Mouse (Mus musculus) forebrain, embryonic 12.5 days (tissue): ENCODE measurements around the gene Zfp704. TPM values are rescaled to one million over a fixed set of nuclear protein-coding genes. Genes with fewer than 3 reads are reported as not detected.

Experiments
- ATAC-seq: fragments of 200-750 bp; cut with Nextera tagmentation; 2 replicates; pipeline ENCODE4 v1.8.0; 2017; ENCODE audit warnings: moderate TSS enrichment; ENCODE audit not compliant: low FRiP score
- H3K27ac ChIP-seq: fragments of 300-500 bp; sonication (generic); 2 replicates; pipeline ENCODE4 v1.5.1; 2016; ENCODE audit warnings: mild to moderate bottlenecking
- H3K27me3 ChIP-seq: fragments of 300-500 bp; sonication (generic); 2 replicates; pipeline ENCODE4 v1.6.1; 2016; ENCODE audit warnings: mild to moderate bottlenecking
- H3K36me3 ChIP-seq: fragments of 300-500 bp; sonication (generic); replicated peaks from 2 replicates; pipeline ENCODE4 v1.6.1; 2016; ENCODE audit warnings: mild to moderate bottlenecking
- H3K4me1 ChIP-seq: fragments of 300-500 bp; sonication (generic); 2 replicates; pipeline ENCODE4 v1.6.1; 2016
- H3K4me2 ChIP-seq: fragments of 300-500 bp; sonication (generic); 2 replicates; pipeline ENCODE4 v1.6.1; 2016; ENCODE audit warnings: mild to moderate bottlenecking, moderate library complexity
- H3K4me3 ChIP-seq: fragments of 300-500 bp; sonication (generic); replicated peaks from 2 replicates; pipeline ENCODE4 v1.5.1; 2016; ENCODE audit warnings: mild to moderate bottlenecking
- H3K9ac ChIP-seq: fragments of 300-500 bp; sonication (generic); 2 replicates; pipeline ENCODE4 v1.6.1; 2016; ENCODE audit warnings: mild to moderate bottlenecking
- H3K9me3 ChIP-seq: fragments of 300-500 bp; sonication (generic); 2 replicates; pipeline ENCODE4 v1.6.1; 2016
- WGBS: fragments of 180-500 bp; shearing (Covaris S2); methylation state at CpG from one replicate; pipeline ENCODE4 v1.1.7; 2016; 5-methylcytosine and 5-hydroxymethylcytosine counted together
- polyA plus RNA-seq: library from polyadenylated mRNA; unstranded; fragments of >200 nt; fragmentation: Nextera tagmentation; extraction: Ambion mirVana; gene quantifications from 2 replicates; pipeline ENCODE4 v1.2.1, GENCODE M21; 2016

The Zfp704 gene
- polyA plus RNA-seq, 1 experiment from 2014 or later, result 10.0 TPM

GRCm38 (mm10) chr3:9610426-9610825, 541 bp upstream of the Zfp704 start:
- ATAC-seq, result no peak; the same call in 1 of the 2 replicates

GRCm38 (mm10) chr3:9608906-9609580, 842 bp downstream of the Zfp704 start:
- H3K36me3 ChIP-seq, result no peaks in the 10 kb centered on the region
- H3K27me3 ChIP-seq, result peaks cover 15% of the 10 kb centered on the region
- H3K4me2 ChIP-seq, result peak overlapping the region; percentile 85
- WGBS, result under 1% methylated on average over 91 of the region's 94 CpGs
- peak overlapping the region; percentile 93 for H3K9ac ChIP-seq
- H3K4me3 ChIP-seq, result peak overlapping the region; percentile 84
- H3K27ac ChIP-seq, result peak overlapping the region; percentile 96
- H3K9me3 ChIP-seq, result no peaks in the 10 kb centered on the region
- ATAC-seq, result peak; percentile 52
- H3K4me1 ChIP-seq, result peaks cover 23% of the 10 kb centered on the region

More at GRCm38 (mm10) chr3:9610426-9610825, 541 bp upstream of the Zfp704 start:
- Histone ChIP-seq H3K4me1 (peaks cover 22% of the 10 kb centered on the region), H3K27me3 (peaks cover 15% of the 10 kb centered on the region), H3K9me3 (no peaks in the 10 kb centered on the region), H3K4me2 (peak overlapping the region; percentile 85), H3K27ac (peak overlapping the region; percentile 96; the same call in 1 of the 2 replicates), H3K36me3 (no peaks in the 10 kb centered on the region), H3K9ac (0 out of 2 replicates have a peak overlapping the region, but pooled peaks have one; percentile 93), H3K4me3 (peak overlapping the region; percentile 84; the same call in 1 of the 2 replicates)
- 88% methylated on average over 2 of the region's 2 CpGs for WGBS

- peak; percentile 21; the same call in 1 of the 2 replicates for ATAC-seq
- Histone ChIP-seq H3K4me2 (peak overlapping the region; percentile 85), H3K36me3 (no peaks in the 10 kb centered on the region), H3K27ac (peak overlapping the region; percentile 96), H3K9me3 (no peaks in the 10 kb centered on the region), H3K4me3 (peak overlapping the region; percentile 84), H3K27me3 (peaks cover 15% of the 10 kb centered on the region), H3K9ac (peak overlapping the region; percentile 93), H3K4me1 (peaks cover 23% of the 10 kb centered on the region)
- under 1% methylated on average over 16 of the region's 16 CpGs for WGBS
These were observed 1.4 kb downstream of the Zfp704 start for GRCm38 (mm10) chr3:9608441-9608905.

- peak overlapping the region; percentile 85 for H3K4me2 ChIP-seq
- H3K9ac ChIP-seq, result no peak overlapping the region
- H3K4me3 ChIP-seq, result peak overlapping the region; percentile 84
- ATAC-seq, result no peak
- peaks cover 23% of the 10 kb centered on the region for H3K4me1 ChIP-seq
- no peak overlapping the region for H3K27ac ChIP-seq
- H3K9me3 ChIP-seq, result no peaks in the 10 kb centered on the region
- H3K36me3 ChIP-seq, result no peaks in the 10 kb centered on the region
- WGBS, result 29% methylated on average over 5 of the region's 5 CpGs
- H3K27me3 ChIP-seq, result peaks cover 14% of the 10 kb centered on the region
These were observed 2.2 kb downstream of the Zfp704 start for GRCm38 (mm10) chr3:9607686-9608085.

GRCm38 (mm10) chr3:9605784-9606706, 3.8 kb downstream of the Zfp704 start:
- H3K27me3 ChIP-seq, result 0 out of 2 replicates have a peak, but pooled peaks cover 3% of the 10 kb centered on the region
- no peaks in the 10 kb centered on the region for H3K9me3 ChIP-seq
- H3K36me3 ChIP-seq, result no peaks in the 10 kb centered on the region
- H3K4me2 ChIP-seq, result no peak overlapping the region
- no peak overlapping the region for H3K27ac ChIP-seq
- H3K9ac ChIP-seq, result no peak overlapping the region
- WGBS, result 26% methylated on average over 11 of the region's 11 CpGs
- H3K4me3 ChIP-seq, result no peak overlapping the region
- ATAC-seq, result no peak
- peaks cover 23% of the 10 kb centered on the region for H3K4me1 ChIP-seq

GRCm38 (mm10) chr3:9604941-9605340, 4.9 kb downstream of the Zfp704 start:
- no peak overlapping the region for H3K4me2 ChIP-seq
- no peak overlapping the region for H3K9ac ChIP-seq
- H3K4me3 ChIP-seq, result no peak overlapping the region
- ATAC-seq, result no peak
- WGBS, result 87% methylated on average over 7 of the region's 7 CpGs
- H3K9me3 ChIP-seq, result no peaks in the 10 kb centered on the region
- no peaks in the 10 kb centered on the region for H3K36me3 ChIP-seq
- H3K27me3 ChIP-seq, result 0 out of 2 replicates have a peak, but pooled peaks cover 3% of the 10 kb centered on the region
- peaks cover 19% of the 10 kb centered on the region for H3K4me1 ChIP-seq
- H3K27ac ChIP-seq, result no peak overlapping the region

- H3K4me1 ChIP-seq, result peaks cover 24% of the 10 kb centered on the region
- H3K4me2 ChIP-seq, result no peak overlapping the region
- no peaks in the 10 kb centered on the region for H3K36me3 ChIP-seq
- 0 out of 2 replicates have a peak, but pooled peaks cover 3% of the 10 kb centered on the region for H3K27me3 ChIP-seq
- no peak for ATAC-seq
- 92% methylated on average over 4 of the region's 4 CpGs for WGBS
- H3K9me3 ChIP-seq, result no peaks in the 10 kb centered on the region
- H3K4me3 ChIP-seq, result no peak overlapping the region
- H3K9ac ChIP-seq, result no peak overlapping the region
- no peak overlapping the region for H3K27ac ChIP-seq
These were observed 6.0 kb downstream of the Zfp704 start for GRCm38 (mm10) chr3:9603866-9604265.

GRCm38 (mm10) chr3:9600577-9600976, 9.3 kb downstream of the Zfp704 start:
- H3K9me3 ChIP-seq, result no peaks in the 10 kb centered on the region
- no peak overlapping the region for H3K4me2 ChIP-seq
- WGBS, result 78% methylated on average over 6 of the region's 6 CpGs
- H3K4me1 ChIP-seq, result peaks cover 9% of the 10 kb centered on the region
- no peak overlapping the region for H3K9ac ChIP-seq
- H3K36me3 ChIP-seq, result no peaks in the 10 kb centered on the region
- H3K27ac ChIP-seq, result no peak overlapping the region
- no peak for ATAC-seq
- no peak overlapping the region for H3K4me3 ChIP-seq
- H3K27me3 ChIP-seq, result no peaks in the 10 kb centered on the region

GRCm38 (mm10) chr3:9599738-9600410, 10.0 kb downstream of the Zfp704 start:
- Histone ChIP-seq H3K4me1 (peaks cover 6% of the 10 kb centered on the region), H3K4me3 (no peak overlapping the region), H3K9ac (no peak overlapping the region), H3K36me3 (no peaks in the 10 kb centered on the region), H3K27ac (no peak overlapping the region), H3K27me3 (no peaks in the 10 kb centered on the region), H3K4me2 (no peak overlapping the region), H3K9me3 (no peaks in the 10 kb centered on the region)
- ATAC-seq, result no peak
- WGBS, result 84% methylated on average over 11 of the region's 11 CpGs

- no peak overlapping the region for H3K27ac ChIP-seq
- WGBS, result 90% methylated on average over 3 of the region's 3 CpGs
- H3K27me3 ChIP-seq, result no peaks in the 10 kb centered on the region
- no peaks in the 10 kb centered on the region for H3K9me3 ChIP-seq
- no peak for ATAC-seq
- no peak overlapping the region for H3K9ac ChIP-seq
- H3K36me3 ChIP-seq, result no peaks in the 10 kb centered on the region
- no peak overlapping the region for H3K4me2 ChIP-seq
- H3K4me3 ChIP-seq, result no peak overlapping the region
- H3K4me1 ChIP-seq, result peaks cover 6% of the 10 kb centered on the region
These were observed 11.8 kb downstream of the Zfp704 start for GRCm38 (mm10) chr3:9598061-9598460.

- H3K9me3 ChIP-seq, result no peaks in the 10 kb centered on the region
- H3K4me3 ChIP-seq, result no peak overlapping the region
- no peak overlapping the region for H3K4me2 ChIP-seq
- H3K27me3 ChIP-seq, result no peaks in the 10 kb centered on the region
- peaks cover 2% of the 10 kb centered on the region for H3K4me1 ChIP-seq
- 79% methylated on average over 7 of the region's 7 CpGs for WGBS
- no peak overlapping the region for H3K9ac ChIP-seq
- H3K27ac ChIP-seq, result no peak overlapping the region
- ATAC-seq, result no peak
- no peaks in the 10 kb centered on the region for H3K36me3 ChIP-seq
These were observed 15.4 kb downstream of the Zfp704 start for GRCm38 (mm10) chr3:9594457-9594856.

GRCm38 (mm10) chr3:9593832-9594231, 16.1 kb downstream of the Zfp704 start:
- WGBS, result 85% methylated on average over 2 of the region's 2 CpGs
- no peak for ATAC-seq
- H3K4me1 ChIP-seq, result no peaks in the 10 kb centered on the region; the same call in 1 of the 2 replicates
- H3K4me2 ChIP-seq, result no peak overlapping the region
- no peak overlapping the region for H3K27ac ChIP-seq
- H3K4me3 ChIP-seq, result no peak overlapping the region
- H3K9me3 ChIP-seq, result no peaks in the 10 kb centered on the region
- H3K36me3 ChIP-seq, result no peaks in the 10 kb centered on the region
- no peaks in the 10 kb centered on the region for H3K27me3 ChIP-seq
- H3K9ac ChIP-seq, result no peak overlapping the region
